Mouse (Mus musculus) heart, adult 11 months (tissue): ENCODE measurements at regions not wholly inside any gene's neighbourhood (a gene's known extent, or its start where the extent isn't known, plus 50 kb on each side); places are given as distances from the start of the nearest gene placed in this dataset.

ENCODE experiments used
- DNase-seq: peaks from one replicate; pipeline ENCODE4 v3.0.0; 2022

- peak; percentile 51 for DNase-seq
Observed at GRCm38 (mm10) chr8:9042835-9043792, 352.8 kb upstream of the Arglu1 start.

GRCm38 (mm10) chr8:9029156-9029555 lies 338.8 kb upstream of the Arglu1 start:
- DNase-seq, result no peak

- DNase-seq, result no peak
Observed at GRCm38 (mm10) chr8:9027672-9028071, 337.4 kb upstream of the Arglu1 start.

- DNase-seq, result peak; percentile 50
Observed at GRCm38 (mm10) chr8:9025872-9026271, 335.6 kb upstream of the Arglu1 start.

- peak; percentile 16 for DNase-seq
Observed at GRCm38 (mm10) chr8:9025378-9025777, 335.1 kb upstream of the Arglu1 start.

GRCm38 (mm10) chr8:9020744-9021143 lies 330.4 kb upstream of the Arglu1 start:
- DNase-seq, result peak; percentile 75

GRCm38 (mm10) chr8:9020180-9020579 lies 329.9 kb upstream of the Arglu1 start:
- DNase-seq, result peak; percentile 78

- peak; percentile 59 for DNase-seq
Observed at GRCm38 (mm10) chr8:9011785-9012510, 321.6 kb upstream of the Arglu1 start.

GRCm38 (mm10) chr8:9008006-9008780 lies 317.9 kb upstream of the Arglu1 start:
- DNase-seq, result peak; percentile 58

- DNase-seq, result no peak
Observed at GRCm38 (mm10) chr8:8999914-9000313, 309.6 kb upstream of the Arglu1 start.

- DNase-seq, result no peak
Observed at GRCm38 (mm10) chr8:8997621-8998020, 307.3 kb upstream of the Arglu1 start.

GRCm38 (mm10) chr8:8994596-8995189 lies 304.4 kb upstream of the Arglu1 start:
- peak; percentile 99 for DNase-seq

- DNase-seq, result no peak
Observed at GRCm38 (mm10) chr8:8994008-8994407, 303.7 kb upstream of the Arglu1 start.

GRCm38 (mm10) chr8:8992461-8993032 lies 302.2 kb upstream of the Arglu1 start:
- DNase-seq, result peak; percentile 98

- DNase-seq, result peak; percentile 93
Observed at GRCm38 (mm10) chr8:8991026-8991425, 300.7 kb upstream of the Arglu1 start.

- DNase-seq, result peak; percentile 70
Observed at GRCm38 (mm10) chr8:8986068-8986467, 295.7 kb upstream of the Arglu1 start.

GRCm38 (mm10) chr8:8985395-8985794 lies 295.1 kb upstream of the Arglu1 start:
- peak; percentile 73 for DNase-seq

GRCm38 (mm10) chr8:8984829-8985251 lies 294.5 kb upstream of the Arglu1 start:
- DNase-seq, result peak; percentile 78

GRCm38 (mm10) chr8:8984159-8984828 lies 294.0 kb upstream of the Arglu1 start:
- no peak for DNase-seq

- no peak for DNase-seq
Observed at GRCm38 (mm10) chr8:8983133-8983661, 292.9 kb upstream of the Arglu1 start.

- no peak for DNase-seq
Observed at GRCm38 (mm10) chr8:8978969-8979368, 288.6 kb upstream of the Arglu1 start.
